Mouse (Mus musculus): Measurements from ENCODE around the gene Ctnnd2.

Ctnnd2 gene

GRCm38 (mm10) chr15:30240881-30241280 is 68.5 kb downstream of the Ctnnd2 start:
- peak; percentile 15 for DNase-seq (ENCODE audit: low read depth, low spot score)

GRCm38 (mm10) chr15:30268822-30269221 is 96.4 kb downstream of the Ctnnd2 start:
- DNase-seq (ENCODE audit: low read depth, low spot score): no peak

GRCm38 (mm10) chr15:30271141-30271572 is 98.8 kb downstream of the Ctnnd2 start:
- DNase-seq (ENCODE audit: low read depth, low spot score): no peak

GRCm38 (mm10) chr15:30272326-30272725 is 99.9 kb downstream of the Ctnnd2 start:
- DNase-seq (ENCODE audit: low read depth, low spot score): no peak

GRCm38 (mm10) chr15:30275721-30276120 is 103.3 kb downstream of the Ctnnd2 start:
- DNase-seq (ENCODE audit: low read depth, low spot score): no peak

GRCm38 (mm10) chr15:30276691-30277090 is 104.3 kb downstream of the Ctnnd2 start:
- no peak for DNase-seq (ENCODE audit: low read depth, low spot score)

GRCm38 (mm10) chr15:30278610-30279009 is 106.2 kb downstream of the Ctnnd2 start:
- DNase-seq (ENCODE audit: low read depth, low spot score): no peak

GRCm38 (mm10) chr15:30285572-30286244 is 113.3 kb downstream of the Ctnnd2 start:
- no peak for DNase-seq (ENCODE audit: low read depth, low spot score)

GRCm38 (mm10) chr15:30286245-30286642 is 113.9 kb downstream of the Ctnnd2 start:
- no peak for DNase-seq (ENCODE audit: low read depth, low spot score)

GRCm38 (mm10) chr15:30302824-30303223 is 130.4 kb downstream of the Ctnnd2 start:
- DNase-seq (ENCODE audit: low read depth, low spot score): peak; percentile 22

- DNase-seq (ENCODE audit: low read depth, low spot score): no peak
Observed at GRCm38 (mm10) chr15:30306437-30306836, 134.0 kb downstream of the Ctnnd2 start.

- no peak for DNase-seq (ENCODE audit: low read depth, low spot score)
Observed at GRCm38 (mm10) chr15:30322543-30322942, 150.2 kb downstream of the Ctnnd2 start.

GRCm38 (mm10) chr15:30333336-30334310 is 161.2 kb downstream of the Ctnnd2 start:
- DNase-seq (ENCODE audit: low read depth, low spot score): peak; percentile 87

GRCm38 (mm10) chr15:30338585-30339197 is 166.3 kb downstream of the Ctnnd2 start:
- DNase-seq (ENCODE audit: low read depth, low spot score): no peak

- DNase-seq (ENCODE audit: low read depth, low spot score): no peak
Observed at GRCm38 (mm10) chr15:30345754-30346153, 173.4 kb downstream of the Ctnnd2 start.

GRCm38 (mm10) chr15:30364491-30364890 is 192.1 kb downstream of the Ctnnd2 start:
- DNase-seq (ENCODE audit: low read depth, low spot score): no peak

- no peak for DNase-seq (ENCODE audit: low read depth, low spot score)
Observed at GRCm38 (mm10) chr15:30369997-30370396, 197.6 kb downstream of the Ctnnd2 start.

GRCm38 (mm10) chr15:30371151-30371550 is 198.8 kb downstream of the Ctnnd2 start:
- DNase-seq (ENCODE audit: low read depth, low spot score): no peak

GRCm38 (mm10) chr15:30373654-30374215 is 201.3 kb downstream of the Ctnnd2 start:
- DNase-seq (ENCODE audit: low read depth, low spot score): no peak

- DNase-seq (ENCODE audit: low read depth, low spot score): no peak
Observed at GRCm38 (mm10) chr15:30374907-30375306, 202.5 kb downstream of the Ctnnd2 start.

GRCm38 (mm10) chr15:30383075-30383842 is 210.9 kb downstream of the Ctnnd2 start:
- peak; percentile 97 for DNase-seq (ENCODE audit: low read depth, low spot score)

All from ES-CJ7 (cell line).